Mouse (Mus musculus) forebrain, embryonic 13.5 days (tissue): ENCODE results near the gene Egfem1. TPM values are rescaled to one million over a fixed set of nuclear protein-coding genes. Genes with fewer than 3 reads are reported as not detected.
A peak's percentile ranks its signal among the peaks of the same experiment; 100 is the strongest.

Experiments used
- ATAC-seq: fragments of 200-750 bp; cut with Nextera tagmentation; 2 replicates; pipeline ENCODE4 v1.8.0; 2017
- H3K27ac ChIP-seq: fragments of 300-500 bp; sonication (generic); 2 replicates; pipeline ENCODE4 v1.5.1; 2015; ENCODE audit warnings: inconsistent platforms, mild to moderate bottlenecking, moderate library complexity
- H3K27me3 ChIP-seq: fragments of 300-500 bp; sonication (generic); 2 replicates; pipeline ENCODE4 v1.6.1; 2015; ENCODE audit warnings: mild to moderate bottlenecking, inconsistent platforms
- H3K36me3 ChIP-seq: fragments of 300-500 bp; sonication (generic); 2 replicates; pipeline ENCODE4 v1.6.1; 2015; ENCODE audit warnings: mild to moderate bottlenecking, inconsistent platforms; ENCODE audit not compliant: poor library complexity, severe bottlenecking
- H3K4me1 ChIP-seq: fragments of 300-500 bp; sonication (generic); 2 replicates; pipeline ENCODE4 v1.6.1; 2015; ENCODE audit warnings: inconsistent platforms
- H3K4me2 ChIP-seq: fragments of 300-500 bp; sonication (generic); 2 replicates; pipeline ENCODE4 v1.6.1; 2015; ENCODE audit warnings: inconsistent platforms, mild to moderate bottlenecking, moderate library complexity
- H3K4me3 ChIP-seq: fragments of 300-500 bp; sonication (generic); 2 replicates; pipeline ENCODE4 v1.5.1; 2015; ENCODE audit warnings: mild to moderate bottlenecking, inconsistent platforms
- H3K9ac ChIP-seq: fragments of 300-500 bp; sonication (generic); 2 replicates; pipeline ENCODE4 v1.6.1; 2015; ENCODE audit warnings: mild to moderate bottlenecking, inconsistent platforms
- H3K9me3 ChIP-seq: fragments of 300-500 bp; sonication (generic); replicated peaks from 2 replicates; pipeline ENCODE4 v1.6.1; 2016; ENCODE audit warnings: inconsistent platforms
- WGBS: fragments of 180-500 bp; shearing (Covaris S2); methylation state at CpG from one replicate; pipeline ENCODE4 v1.1.7; 2015; 5-methylcytosine and 5-hydroxymethylcytosine counted together
- polyA plus RNA-seq: library from polyadenylated mRNA; unstranded; fragments of >200 nt; fragmentation: Nextera tagmentation; extraction: Ambion mirVana; gene quantifications from 2 replicates; pipeline ENCODE4 v1.2.1, GENCODE M21; 2015

Egfem1 gene
- polyA plus RNA-seq: 5.2 and 9.5 TPM in 2 replicates

DNA sequence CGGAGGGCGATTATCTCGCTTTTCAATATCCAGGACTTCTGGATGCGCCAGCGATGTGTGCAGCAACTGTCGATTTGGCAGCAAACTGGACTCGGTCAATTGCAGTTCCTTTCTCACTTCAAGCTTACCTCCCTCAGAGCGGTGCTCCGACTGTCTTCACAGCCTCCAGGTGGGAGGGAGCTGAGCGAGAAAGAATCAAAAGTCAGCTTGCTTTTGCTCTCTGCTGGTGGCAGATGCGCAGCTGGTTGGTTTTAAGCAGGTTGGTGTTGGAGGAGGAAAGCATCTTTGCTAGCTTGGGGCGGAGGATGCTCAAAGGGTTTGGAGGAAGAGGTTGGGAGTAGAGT lies at the start of gene Egfem1:
Gene Egfem1, plus strand, starts transcription at position 72 of the 344 bp plus-strand sequence.
- H3K9ac ChIP-seq: peak within 1 kb of the TSS; percentile 62
- peaks cover 23% of the 10 kb centered on the region for H3K27me3 ChIP-seq
- peak within 1 kb of the TSS; percentile 31; the same call in 1 of the 2 replicates for H3K27ac ChIP-seq
- peak within 1 kb of the TSS; percentile 97 for H3K4me2 ChIP-seq
- H3K9me3 ChIP-seq: no peaks in the 10 kb centered on the region
- ATAC-seq: no peak; the same call in 1 of the 2 replicates
- H3K36me3 ChIP-seq: no peaks in the 10 kb centered on the region
- H3K4me1 ChIP-seq: peaks cover 24% of the 10 kb centered on the region
- under 1% methylated on average over 12 of the region's 12 CpGs for whole genome bisulfite sequencing
- H3K4me3 ChIP-seq: peak within 1 kb of the TSS; percentile 63

DNA sequence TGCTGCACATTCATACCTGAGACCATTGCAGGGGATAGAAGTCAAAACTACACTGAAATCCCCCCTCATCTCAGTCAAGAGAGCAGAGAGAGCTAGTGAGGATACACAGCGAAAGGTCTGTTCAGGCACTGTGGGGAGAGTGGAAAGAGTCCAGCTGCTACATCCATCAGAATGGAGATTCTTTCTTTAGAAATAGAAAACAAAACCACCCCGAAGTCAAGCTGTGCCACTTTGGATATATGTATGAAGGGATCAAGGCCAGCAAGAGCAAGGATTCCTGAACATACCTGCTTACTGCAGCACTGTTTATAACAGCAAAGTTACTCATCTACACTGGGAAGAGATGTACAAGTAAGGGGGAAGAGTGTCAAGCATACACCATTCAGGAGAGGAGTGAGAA lies 48.7 kb upstream of the Egfem1 start:
- ATAC-seq: no peak
- H3K9me3 ChIP-seq: no peaks in the 10 kb centered on the region
- no peak overlapping the region for H3K4me3 ChIP-seq
- H3K36me3 ChIP-seq: no peaks in the 10 kb centered on the region
- H3K27me3 ChIP-seq: no peaks in the 10 kb centered on the region
- no peak overlapping the region for H3K9ac ChIP-seq
- H3K4me1 ChIP-seq: no peaks in the 10 kb centered on the region; the same call in 1 of the 2 replicates
- no peak overlapping the region for H3K4me2 ChIP-seq
- 62% methylated on average over 2 of the region's 2 CpGs for WGBS
- no peak overlapping the region for H3K27ac ChIP-seq

DNA sequence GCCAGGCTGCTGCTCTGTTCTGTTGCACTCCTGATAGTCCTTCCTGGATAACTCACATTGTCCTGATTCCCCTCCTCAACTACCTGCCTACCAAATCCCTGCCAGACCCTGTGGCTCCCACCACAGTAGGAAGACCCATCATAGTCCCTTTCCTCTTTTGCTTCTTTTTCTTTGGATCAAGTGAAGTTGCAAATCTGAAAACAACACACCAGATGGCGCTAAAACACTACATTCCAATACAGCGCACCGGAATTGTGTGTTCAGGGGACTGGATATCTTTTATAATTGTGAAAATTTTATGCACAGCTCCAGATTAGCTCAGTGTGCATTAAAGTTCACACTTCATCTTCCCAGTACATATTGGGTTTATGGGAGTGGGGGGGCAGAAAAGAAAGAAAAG lies 45.7 kb upstream of the Egfem1 start:
- no peaks in the 10 kb centered on the region for H3K36me3 ChIP-seq
- no peak overlapping the region for H3K4me3 ChIP-seq
- no peaks in the 10 kb centered on the region for H3K4me1 ChIP-seq
- no peak overlapping the region for H3K9ac ChIP-seq
- WGBS: 1% methylated on average over 3 of the region's 3 CpGs
- no peaks in the 10 kb centered on the region; the same call in 1 of the 2 replicates for H3K9me3 ChIP-seq
- H3K4me2 ChIP-seq: no peak overlapping the region
- ATAC-seq: peak; percentile 82
- no peaks in the 10 kb centered on the region for H3K27me3 ChIP-seq
- H3K27ac ChIP-seq: no peak overlapping the region

DNA sequence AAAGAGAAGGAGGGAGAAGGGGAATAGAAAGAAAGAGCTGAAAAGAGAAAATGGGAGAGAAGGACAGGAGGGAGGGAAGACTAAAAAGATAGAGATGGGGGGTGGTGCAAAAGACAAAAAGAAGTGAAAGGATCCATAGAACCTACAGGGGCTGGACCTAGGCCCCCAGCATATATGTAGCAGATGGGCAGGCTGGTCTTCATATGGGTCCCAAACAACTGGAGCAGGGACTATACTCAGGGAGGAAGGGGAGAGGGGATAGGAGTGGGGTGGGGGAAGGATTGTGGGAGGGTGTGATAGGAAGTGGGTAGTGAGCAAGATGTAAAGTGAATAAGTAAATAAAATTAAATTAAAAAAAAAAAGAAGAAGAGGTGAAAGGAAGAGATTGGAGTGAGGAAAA lies 45.2 kb upstream of the Egfem1 start:
- no peak overlapping the region for H3K27ac ChIP-seq
- H3K4me2 ChIP-seq: no peak overlapping the region
- H3K27me3 ChIP-seq: no peaks in the 10 kb centered on the region
- H3K36me3 ChIP-seq: no peaks in the 10 kb centered on the region
- peak; percentile 67 for ATAC-seq
- no peak overlapping the region for H3K4me3 ChIP-seq
- H3K9me3 ChIP-seq: no peaks in the 10 kb centered on the region; the same call in 1 of the 2 replicates
- no peak overlapping the region for H3K9ac ChIP-seq
- H3K4me1 ChIP-seq: no peaks in the 10 kb centered on the region

DNA sequence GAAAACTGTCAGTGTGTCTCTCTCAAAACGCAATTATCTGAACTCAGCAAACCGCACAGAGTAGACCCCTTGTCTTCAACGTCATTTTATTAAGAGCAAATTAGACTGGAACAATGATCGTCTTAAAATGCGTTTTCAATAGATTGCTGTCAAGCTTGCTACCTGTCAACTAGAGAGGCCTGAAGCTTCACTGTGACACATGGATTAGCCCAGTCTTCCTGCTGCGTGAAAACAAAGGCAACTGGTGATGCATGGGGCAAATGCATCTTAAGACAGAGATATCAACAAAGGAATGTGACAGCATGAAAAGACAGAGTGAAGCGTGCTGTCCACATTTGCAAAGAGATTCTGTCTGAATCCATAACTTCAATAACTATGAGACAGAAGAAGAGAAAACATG lies 41.8 kb upstream of the Egfem1 start:
- ATAC-seq: no peak
- no peaks in the 10 kb centered on the region; the same call in 1 of the 2 replicates for H3K9me3 ChIP-seq
- 33% methylated on average over 7 of the region's 7 CpGs for WGBS
- no peak overlapping the region for H3K9ac ChIP-seq
- H3K27ac ChIP-seq: no peak overlapping the region
- no peak overlapping the region for H3K4me2 ChIP-seq
- H3K4me1 ChIP-seq: no peaks in the 10 kb centered on the region
- H3K4me3 ChIP-seq: no peak overlapping the region
- H3K27me3 ChIP-seq: no peaks in the 10 kb centered on the region
- no peaks in the 10 kb centered on the region for H3K36me3 ChIP-seq

DNA sequence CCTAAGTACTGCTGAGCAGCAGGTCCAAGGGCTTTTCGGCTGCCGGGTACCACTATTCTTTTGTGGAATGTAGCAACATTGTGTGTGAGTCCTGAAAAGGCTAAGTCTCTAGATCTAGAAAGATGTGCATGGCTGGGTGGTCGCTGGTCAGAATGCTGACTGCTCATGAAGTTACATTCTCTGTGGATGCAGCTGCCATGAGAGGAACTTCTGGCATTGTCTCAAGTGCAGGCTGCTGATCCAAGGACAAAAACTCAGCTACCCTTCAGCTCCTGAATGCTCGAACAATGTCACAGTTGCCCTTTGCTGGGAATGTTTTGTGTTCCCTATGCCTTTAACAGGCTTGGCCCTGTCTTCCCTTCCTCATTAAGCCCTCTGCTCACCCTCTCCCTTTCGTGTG lies 35.5 kb upstream of the Egfem1 start:
- ATAC-seq: no peak; the same call in 1 of the 2 replicates
- H3K4me2 ChIP-seq: no peak overlapping the region

DNA sequence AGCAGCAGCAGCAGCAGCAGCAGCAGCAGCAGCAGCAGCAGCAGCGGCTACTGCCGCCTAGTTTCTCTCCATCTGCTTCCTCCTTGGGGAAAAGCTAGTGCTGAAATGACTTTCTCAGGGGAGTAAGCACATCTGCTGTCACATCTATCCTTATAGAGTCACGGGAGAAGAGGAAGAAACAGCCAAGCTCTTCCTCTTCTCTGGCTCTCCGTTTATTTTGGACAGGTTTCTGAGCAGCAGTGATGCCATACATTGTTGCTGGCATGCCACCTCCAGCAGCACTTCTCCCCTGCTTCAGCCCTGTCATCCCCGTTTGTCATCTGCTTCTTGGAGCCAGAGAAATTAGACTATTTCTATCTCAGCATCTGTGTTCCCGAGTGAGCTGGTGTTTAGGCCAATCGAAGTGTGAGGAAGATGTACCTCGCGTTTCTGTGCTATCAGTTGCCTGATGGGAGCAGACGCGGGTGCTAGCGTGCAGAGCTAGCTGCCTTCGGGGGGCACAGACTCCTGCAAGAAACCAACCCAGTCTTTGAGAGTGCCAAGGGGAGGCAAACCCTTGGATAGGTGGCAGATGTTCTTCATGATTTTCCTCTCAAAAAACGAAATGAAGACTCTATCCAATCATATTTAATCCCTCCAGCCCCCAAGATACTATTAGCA lies 34.4 kb upstream of the Egfem1 start:
- H3K9me3 ChIP-seq: no peaks in the 10 kb centered on the region
- H3K4me3 ChIP-seq: no peak overlapping the region
- H3K4me2 ChIP-seq: no peak overlapping the region
- H3K27ac ChIP-seq: no peak overlapping the region
- no peaks in the 10 kb centered on the region for H3K36me3 ChIP-seq
- H3K4me1 ChIP-seq: peaks cover 15% of the 10 kb centered on the region
- 0 out of 2 replicates have a peak, but pooled peaks have one; percentile 38 for ATAC-seq
- no peaks in the 10 kb centered on the region for H3K27me3 ChIP-seq
- no peak overlapping the region for H3K9ac ChIP-seq
- WGBS: 63% methylated on average over 14 of the region's 14 CpGs

More for the DNA sequence above, 35.5 kb upstream of the Egfem1 start:
- Histone ChIP-seq H3K27ac (no peak overlapping the region), H3K9ac (no peak overlapping the region), H3K36me3 (no peaks in the 10 kb centered on the region), H3K4me3 (no peak overlapping the region), H3K4me1 (peaks cover 15% of the 10 kb centered on the region), H3K9me3 (no peaks in the 10 kb centered on the region), H3K27me3 (no peaks in the 10 kb centered on the region)
- 7% methylated on average over 5 of the region's 5 CpGs for WGBS

DNA sequence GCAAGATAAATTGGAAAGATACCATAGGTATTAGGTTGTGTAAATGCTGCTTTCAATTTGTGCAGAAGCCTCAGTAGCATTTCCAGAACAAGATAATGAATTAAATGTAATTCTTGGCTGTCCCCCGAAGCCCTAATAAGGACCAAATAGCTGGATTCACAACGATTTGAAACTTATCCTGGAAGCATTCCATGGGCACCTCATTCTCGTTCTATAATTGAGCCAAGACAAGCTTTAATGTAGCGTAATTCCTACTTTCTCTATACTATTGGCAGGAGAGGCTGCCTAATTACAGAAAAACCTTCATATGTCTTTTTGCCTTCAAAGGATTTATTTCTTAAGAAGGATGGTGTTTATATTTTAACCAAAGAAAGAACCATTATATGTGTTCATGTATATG lies 18.7 kb upstream of the Egfem1 start:
- H3K4me2 ChIP-seq: no peak overlapping the region
- ATAC-seq: peak; percentile 27; the same call in 1 of the 2 replicates
- no peaks in the 10 kb centered on the region for H3K27me3 ChIP-seq
- no peak overlapping the region for H3K27ac ChIP-seq
- H3K4me1 ChIP-seq: no peaks in the 10 kb centered on the region
- H3K9me3 ChIP-seq: no peaks in the 10 kb centered on the region
- no peak overlapping the region for H3K9ac ChIP-seq
- 41% methylated on average over 4 of the region's 4 CpGs for WGBS
- no peaks in the 10 kb centered on the region for H3K36me3 ChIP-seq
- H3K4me3 ChIP-seq: no peak overlapping the region

DNA sequence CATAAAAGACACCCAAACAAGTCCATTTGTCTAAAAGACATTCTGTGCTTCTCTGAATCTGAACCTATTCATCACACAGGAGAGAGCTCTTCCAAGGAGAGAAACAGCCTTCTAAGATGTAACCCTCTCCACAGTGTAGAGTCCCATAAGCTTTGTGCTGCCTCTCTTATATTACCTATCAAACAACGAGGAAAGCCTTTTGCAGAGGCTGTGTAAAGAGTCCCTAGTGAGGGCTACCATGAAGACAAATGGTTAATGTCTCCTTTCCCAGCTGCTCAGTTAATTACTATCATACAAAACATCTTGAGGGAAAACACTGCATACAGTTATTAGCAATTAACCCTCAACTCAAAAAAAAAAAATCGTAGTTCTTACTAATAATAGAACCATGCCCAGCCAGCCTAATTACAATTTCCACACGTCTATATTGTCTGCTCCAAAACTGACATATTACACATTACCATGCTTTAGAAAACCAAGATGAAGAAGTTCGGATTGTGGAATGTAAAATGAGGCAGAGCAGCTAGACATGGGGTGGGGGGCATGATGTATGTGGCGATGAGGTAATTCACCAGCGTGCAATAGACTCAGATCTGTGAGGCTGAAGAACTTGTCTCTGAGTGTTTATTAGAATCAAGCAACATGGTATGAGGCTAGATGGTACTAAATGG lies 13.3 kb upstream of the Egfem1 start:
- Histone ChIP-seq H3K4me1 (0 out of 2 replicates have a peak, but pooled peaks cover 5% of the 10 kb centered on the region), H3K27me3 (no peaks in the 10 kb centered on the region), H3K9ac (no peak overlapping the region), H3K36me3 (no peaks in the 10 kb centered on the region), H3K27ac (no peak overlapping the region), H3K4me3 (no peak overlapping the region), H3K9me3 (no peaks in the 10 kb centered on the region), H3K4me2 (no peak overlapping the region)
- WGBS: 49% methylated on average over 6 of the region's 6 CpGs
- peak; percentile 65 for ATAC-seq

DNA sequence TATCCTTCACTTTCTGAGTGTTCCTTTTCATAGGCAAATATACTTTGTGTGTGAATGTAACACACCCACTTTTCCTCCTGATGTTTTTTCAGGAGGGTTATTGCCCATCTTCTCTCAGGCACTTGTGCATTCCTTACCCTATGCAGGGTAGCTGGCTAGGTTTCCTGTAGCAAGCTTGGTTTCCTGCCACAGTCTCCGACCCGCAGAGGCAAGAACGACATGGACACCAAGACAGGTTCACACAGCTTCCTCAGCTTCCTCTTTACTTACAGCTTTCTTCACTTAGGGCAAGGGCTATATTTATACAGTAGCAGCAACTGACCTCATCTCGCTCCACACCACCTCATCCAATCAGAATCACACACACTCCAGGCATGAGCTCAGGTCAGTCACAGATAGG lies 10.5 kb upstream of the Egfem1 start:
- Histone ChIP-seq H3K4me2 (no peak overlapping the region), H3K27ac (no peak overlapping the region), H3K4me3 (no peak overlapping the region), H3K27me3 (no peaks in the 10 kb centered on the region), H3K36me3 (no peaks in the 10 kb centered on the region), H3K9ac (no peak overlapping the region), H3K4me1 (0 out of 2 replicates have a peak, but pooled peaks cover 5% of the 10 kb centered on the region), H3K9me3 (no peaks in the 10 kb centered on the region)
- WGBS: 98% methylated on average over 4 of the region's 4 CpGs
- ATAC-seq: no peak

DNA sequence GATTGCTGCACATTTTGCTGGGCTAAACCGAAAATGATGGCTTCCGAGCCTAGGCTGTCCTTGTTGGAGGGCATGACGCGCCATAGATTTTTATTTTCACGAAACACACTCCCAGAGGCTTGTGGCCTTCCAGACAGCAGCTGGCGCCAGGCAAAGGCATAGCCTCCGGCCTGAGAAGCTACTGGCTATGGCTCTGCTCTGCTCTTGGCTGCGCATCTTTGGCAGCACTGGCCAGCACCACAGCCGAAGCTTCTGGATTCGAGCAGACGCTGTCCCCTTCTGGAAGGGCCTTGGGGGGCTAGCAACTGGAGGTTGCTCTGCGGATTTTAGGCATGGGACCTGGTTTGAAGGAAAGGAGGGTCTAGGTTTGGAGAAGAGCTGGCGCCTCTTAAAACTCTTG lies 306 bp upstream of the Egfem1 start:
- WGBS: 17% methylated on average over 13 of the region's 13 CpGs
- peaks cover 23% of the 10 kb centered on the region for H3K27me3 ChIP-seq
- no peaks in the 10 kb centered on the region for H3K9me3 ChIP-seq
- H3K4me1 ChIP-seq: peaks cover 24% of the 10 kb centered on the region
- H3K9ac ChIP-seq: no peak overlapping the region; the same call in 1 of the 2 replicates
- ATAC-seq: 0 out of 2 replicates have a peak, but pooled peaks have one; percentile 14
- H3K4me3 ChIP-seq: peak overlapping the region; percentile 63
- peak overlapping the region; percentile 97 for H3K4me2 ChIP-seq
- no peaks in the 10 kb centered on the region for H3K36me3 ChIP-seq
- no peak overlapping the region for H3K27ac ChIP-seq

DNA sequence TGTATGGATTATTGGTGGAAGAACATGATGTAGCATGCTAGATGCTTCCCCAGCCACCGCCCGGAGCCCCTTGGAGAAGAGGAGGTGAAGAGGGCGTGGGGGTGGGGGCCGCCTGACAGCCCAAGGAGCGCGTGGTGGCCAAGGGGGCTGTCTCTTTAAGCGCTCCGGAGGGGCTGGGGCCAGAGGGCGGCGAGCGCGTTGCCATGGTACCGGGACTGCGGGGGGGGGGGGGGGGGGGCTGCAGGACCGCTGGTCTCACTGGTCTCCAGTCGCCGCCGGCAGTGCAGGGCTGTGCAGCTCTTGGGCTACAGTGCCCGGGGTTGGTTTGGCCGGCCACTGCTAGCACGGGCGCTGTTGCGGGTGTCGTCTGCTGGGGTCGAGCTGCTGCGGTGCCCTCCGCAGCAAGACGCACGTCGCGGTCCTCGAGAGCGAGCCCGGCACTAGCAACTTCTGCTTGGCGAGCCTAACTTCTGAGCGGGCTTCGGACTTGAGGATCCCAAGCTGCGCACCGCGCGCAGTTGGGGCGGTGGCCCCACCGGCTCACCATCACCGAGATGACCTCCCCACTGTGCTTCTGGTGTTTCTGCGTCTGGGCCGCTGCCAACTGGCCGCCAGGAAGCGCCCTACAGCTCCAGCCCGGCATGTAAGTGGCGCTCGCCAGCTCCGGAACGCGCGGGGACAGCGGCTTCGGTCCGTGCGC lies 623 bp downstream of the Egfem1 start:
- H3K27me3 ChIP-seq: peaks cover 23% of the 10 kb centered on the region
- WGBS: 0% methylated on average over 45 of the region's 59 CpGs
- peak overlapping the region; percentile 31; the same call in 1 of the 2 replicates for H3K27ac ChIP-seq
- peaks cover 24% of the 10 kb centered on the region for H3K4me1 ChIP-seq
- peak overlapping the region; percentile 63 for H3K4me3 ChIP-seq
- peak overlapping the region; percentile 97 for H3K4me2 ChIP-seq
- H3K9ac ChIP-seq: peak overlapping the region; percentile 62
- peak; percentile 84 for ATAC-seq
- no peaks in the 10 kb centered on the region for H3K36me3 ChIP-seq
- H3K9me3 ChIP-seq: no peaks in the 10 kb centered on the region
